Mouse (Mus musculus) naive thymus-derived CD4-positive, alpha-beta T cell, adult 2 months (primary cell): Measurements from ENCODE around the gene Bcl2l15.
"Not testable (repeated sequence)": the region's sequence is repeated elsewhere in the genome, so short reads cannot be mapped to it uniquely, and the experiment has no call there.

ENCODE experiments used
- DNase-seq: peaks from one replicate; pipeline ENCODE4 v3.0.0-alpha.2; 2011; ENCODE audit warnings: low read depth

Gene Bcl2l15

GRCm38 (mm10) chr3:103831146-103831545 lies 1.3 kb upstream of the Bcl2l15 start:
- DNase-seq, result no peak

DNA sequence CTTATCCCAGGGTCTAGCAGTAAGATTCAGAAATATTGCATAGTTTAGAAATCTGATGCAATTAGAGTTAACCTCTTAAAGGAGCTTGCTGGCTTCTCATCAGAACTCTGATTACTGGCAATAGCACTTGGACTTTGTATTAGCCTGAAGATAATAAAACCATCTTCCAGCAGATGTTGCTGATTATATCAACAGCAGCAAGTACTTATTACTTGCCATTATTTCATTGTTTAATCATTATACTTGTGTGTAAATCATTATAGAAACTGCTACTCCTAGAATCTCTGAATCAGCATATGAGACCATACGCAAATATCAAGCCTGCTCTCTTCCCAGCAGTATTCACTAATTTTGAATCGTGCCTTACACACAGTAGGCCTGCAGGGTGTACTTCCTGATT lies 1.6 kb downstream of the Bcl2l15 start:
- DNase-seq, result no peak

DNA sequence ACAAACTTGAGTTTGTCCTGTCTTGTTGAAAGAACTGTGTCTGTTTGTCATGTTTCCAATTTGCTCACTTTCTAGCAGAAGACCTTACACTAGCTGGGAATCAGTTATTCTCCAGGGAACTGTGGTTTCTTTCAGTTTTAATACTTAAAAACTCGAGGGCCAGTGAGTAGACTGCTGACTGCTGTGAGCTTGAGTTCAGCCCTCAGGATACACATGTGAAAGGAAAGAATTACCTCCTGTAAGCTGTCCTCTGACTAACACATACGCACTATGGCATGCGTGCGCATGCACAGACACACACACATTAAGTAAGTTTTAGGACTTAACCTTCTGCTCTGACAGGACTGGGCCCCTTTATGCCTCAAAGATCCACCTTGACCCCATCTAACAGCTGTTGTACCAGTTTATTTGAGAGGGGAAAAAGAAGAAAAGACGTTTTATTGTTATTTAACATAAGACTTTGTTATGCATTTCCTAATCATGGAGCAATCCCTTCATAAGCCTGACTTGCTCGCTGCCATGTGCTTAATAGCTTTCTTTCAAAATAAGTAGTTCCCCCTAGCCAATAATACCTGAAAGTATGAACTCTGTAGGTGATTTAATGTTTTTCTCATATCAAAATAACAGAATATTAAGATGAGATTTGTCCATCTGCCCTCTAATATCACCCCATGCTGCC lies 3.0 kb downstream of the Bcl2l15 start:
- no peak for DNase-seq

DNA sequence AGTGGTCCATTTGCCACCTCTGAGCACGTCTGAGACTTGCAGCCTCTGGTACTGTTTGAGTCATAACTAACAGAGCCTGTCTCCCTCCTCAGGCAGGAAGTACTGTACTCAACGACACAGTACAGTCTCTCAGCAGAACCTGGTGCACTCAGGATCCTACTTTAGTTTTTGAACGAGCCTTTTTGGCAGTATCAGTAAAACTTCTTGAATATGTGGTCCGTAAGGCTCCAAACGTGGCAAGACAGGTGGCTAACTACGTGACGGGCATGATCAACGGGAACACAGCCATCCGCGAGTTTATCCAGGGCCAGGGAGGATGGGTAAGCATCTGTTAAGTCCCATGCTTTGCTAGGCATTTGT lies 3.5 kb downstream of the Bcl2l15 start:
- DNase-seq, result no peak

DNA sequence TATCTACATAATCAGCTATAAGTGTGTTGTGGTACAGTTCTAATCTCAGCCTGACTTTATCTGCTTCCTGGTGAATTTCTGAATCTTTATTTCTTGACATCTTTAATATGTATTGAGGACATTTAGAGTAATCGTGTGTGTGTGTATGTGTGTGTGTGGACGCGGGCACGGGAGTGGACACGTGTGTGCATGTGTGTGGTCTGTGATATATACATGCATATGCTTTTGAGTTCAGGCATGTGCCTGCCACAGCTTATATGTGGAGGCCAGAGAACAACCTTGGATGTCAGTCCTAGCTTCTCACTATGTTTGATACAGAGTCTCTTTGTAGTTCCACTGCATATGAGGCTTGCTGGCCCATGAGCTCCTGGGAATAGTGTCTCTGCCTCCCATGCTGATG lies 4.1 kb downstream of the Bcl2l15 start:
- no peak for DNase-seq

- no peak for DNase-seq
These were observed 7.3 kb downstream of the Bcl2l15 start for GRCm38 (mm10) chr3:103839711-103840110.

- DNase-seq, result not testable (repeated sequence)
These were observed 7.8 kb downstream of the Bcl2l15 start for GRCm38 (mm10) chr3:103840195-103840594.

DNA sequence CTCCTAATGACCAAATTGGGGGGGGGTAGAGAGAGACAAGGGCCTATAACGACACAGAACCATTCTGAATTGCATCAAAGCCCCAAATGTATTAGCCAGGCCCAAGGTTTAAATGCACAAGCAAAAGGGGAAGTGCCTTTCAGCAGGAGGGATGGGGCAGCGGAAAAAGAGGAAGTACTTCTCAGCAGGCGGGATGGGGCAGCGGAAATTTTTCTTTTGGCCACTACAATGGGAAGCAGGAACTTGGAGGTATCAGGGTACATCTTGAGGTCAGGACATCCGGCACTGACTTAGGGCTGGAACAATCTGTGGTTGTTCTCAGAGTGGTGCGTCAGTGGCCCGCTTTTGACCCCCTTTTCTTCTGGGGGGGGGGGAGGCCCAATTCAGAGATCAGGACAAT lies 8.5 kb downstream of the Bcl2l15 start:
- not testable (repeated sequence) for DNase-seq

GRCm38 (mm10) chr3:103850644-103851363 lies 18.4 kb downstream of the Bcl2l15 start:
- peak; percentile 20 for DNase-seq

- peak; percentile 11 for DNase-seq
These were observed 19.1 kb downstream of the Bcl2l15 start for GRCm38 (mm10) chr3:103851481-103851880.

- peak; percentile 50 for DNase-seq
These were observed 19.5 kb downstream of the Bcl2l15 start for GRCm38 (mm10) chr3:103851882-103852281.

DNA sequence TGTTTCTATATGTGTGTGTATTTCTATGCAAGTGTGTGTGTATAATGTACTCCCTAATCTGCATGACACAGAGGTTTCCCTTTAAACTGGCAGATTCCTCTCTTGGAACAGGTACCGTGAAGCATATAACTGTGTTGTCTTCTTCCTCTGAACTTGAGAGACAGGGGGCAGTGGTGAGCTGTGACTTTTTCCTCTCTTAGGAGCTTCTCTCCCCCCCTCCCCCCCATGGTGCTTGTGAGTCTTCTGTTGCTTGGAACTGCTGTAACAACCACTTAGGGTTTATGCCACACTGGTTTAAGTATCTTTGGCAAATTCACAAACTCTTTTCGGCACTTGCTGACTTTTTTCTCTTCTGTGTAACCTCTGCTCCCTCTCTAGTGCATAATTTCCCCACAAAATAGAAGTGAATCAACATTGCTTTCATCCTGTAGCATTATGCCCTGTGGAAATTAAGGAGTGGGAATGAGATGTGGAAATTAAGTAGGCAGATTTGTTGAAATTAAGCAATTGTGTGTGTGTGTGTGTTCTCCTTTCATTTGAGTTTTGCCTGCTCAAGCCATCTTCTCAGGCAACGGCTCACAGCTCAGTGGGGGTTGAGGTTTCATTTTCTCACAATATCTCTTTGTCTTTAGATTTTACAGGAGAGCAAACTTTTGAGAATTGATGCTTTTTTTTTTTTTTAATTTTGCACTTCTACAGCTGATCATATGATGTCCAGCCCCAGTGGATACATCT lies 20.3 kb downstream of the Bcl2l15 start:
- DNase-seq, result peak; percentile 96

DNA sequence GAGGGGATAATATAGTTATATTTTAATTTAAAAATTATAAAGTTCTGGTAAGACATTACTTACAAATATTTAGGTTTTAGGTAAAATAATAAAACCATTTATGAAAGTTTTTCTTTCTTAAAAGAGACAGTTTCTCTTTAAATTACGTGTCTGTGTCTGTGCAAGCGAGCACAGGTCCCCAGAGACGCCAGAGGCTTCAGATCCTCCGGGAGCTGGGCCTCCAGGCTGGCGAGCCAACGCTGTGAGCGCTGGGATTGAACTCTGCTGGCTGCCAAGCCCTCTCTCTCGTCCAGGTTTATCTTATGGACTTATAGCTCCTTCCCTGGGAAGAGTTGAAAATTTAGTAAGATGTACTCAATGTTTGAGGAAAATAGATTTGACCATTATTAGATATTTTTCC lies 21.4 kb downstream of the Bcl2l15 start:
- no peak for DNase-seq

DNA sequence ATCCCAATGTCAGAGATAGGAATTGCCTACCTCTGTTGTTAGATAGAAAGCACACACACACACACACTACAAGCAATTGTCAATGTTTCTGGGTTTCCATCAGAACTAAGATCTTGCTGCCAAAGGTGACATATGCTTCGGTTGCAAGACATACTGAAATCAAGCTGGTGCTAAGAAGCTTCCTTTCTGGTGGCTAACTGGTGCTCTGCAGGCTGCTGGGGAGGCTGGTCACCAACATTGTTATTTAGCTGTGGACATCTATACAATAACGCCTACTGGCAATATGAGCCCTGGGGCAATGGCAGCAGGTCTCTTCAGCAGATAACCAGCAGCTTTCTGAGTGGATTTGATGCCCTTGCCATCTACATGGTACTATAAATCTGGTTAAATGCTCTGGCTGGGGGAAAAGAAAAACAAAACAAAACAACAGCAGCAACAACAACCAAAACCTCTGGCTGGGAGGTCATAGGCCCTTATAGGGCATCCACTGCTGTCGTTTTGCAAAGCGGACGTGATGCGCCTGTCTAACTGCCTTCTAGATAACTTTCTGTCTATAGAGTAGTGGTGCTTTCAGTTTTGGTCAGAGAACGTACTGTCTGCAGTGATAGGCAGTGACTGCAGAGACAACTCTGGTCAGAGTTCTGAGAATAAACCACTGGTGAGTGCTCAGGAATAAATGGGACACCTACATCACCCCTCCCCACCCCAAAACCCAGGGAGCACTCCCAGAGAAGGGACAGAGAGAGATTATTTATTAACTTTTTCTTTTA lies 24.8 kb downstream of the Bcl2l15 start:
- peak; percentile 69 for DNase-seq

DNA sequence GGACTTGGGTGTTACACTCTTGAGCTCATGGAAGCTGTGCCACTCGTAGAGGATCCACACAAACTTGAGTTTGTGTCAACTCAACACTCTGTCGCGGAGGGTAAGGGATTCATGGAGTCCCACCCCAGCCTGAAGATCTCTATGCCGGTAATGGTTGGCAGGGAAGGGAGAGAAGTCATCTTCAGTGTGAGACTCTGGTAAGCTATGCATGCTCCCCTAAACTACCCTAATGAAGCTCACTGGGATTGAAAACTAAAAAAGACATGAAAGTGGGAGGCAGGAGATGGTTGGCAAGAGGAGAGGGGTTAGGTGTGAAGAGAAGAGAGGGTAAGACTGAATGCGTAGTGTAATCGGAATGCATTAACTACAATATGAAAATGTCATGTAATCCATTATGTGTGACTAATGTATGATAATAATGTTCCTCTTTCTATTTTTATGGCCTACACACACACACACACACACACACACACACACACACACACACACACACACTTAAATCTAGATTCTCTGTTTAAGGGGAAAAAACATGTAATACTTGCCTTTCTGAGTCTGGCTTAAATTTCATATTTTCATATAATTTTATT lies 25.7 kb downstream of the Bcl2l15 start:
- DNase-seq, result peak; percentile 34

- DNase-seq, result peak; percentile 78
These were observed 26.7 kb downstream of the Bcl2l15 start, which contains the start of gene Ptpn22 for GRCm38 (mm10) chr3:103858881-103859801. Gene Ptpn22, plus strand, starts transcription at chr3:103859795.

DNA sequence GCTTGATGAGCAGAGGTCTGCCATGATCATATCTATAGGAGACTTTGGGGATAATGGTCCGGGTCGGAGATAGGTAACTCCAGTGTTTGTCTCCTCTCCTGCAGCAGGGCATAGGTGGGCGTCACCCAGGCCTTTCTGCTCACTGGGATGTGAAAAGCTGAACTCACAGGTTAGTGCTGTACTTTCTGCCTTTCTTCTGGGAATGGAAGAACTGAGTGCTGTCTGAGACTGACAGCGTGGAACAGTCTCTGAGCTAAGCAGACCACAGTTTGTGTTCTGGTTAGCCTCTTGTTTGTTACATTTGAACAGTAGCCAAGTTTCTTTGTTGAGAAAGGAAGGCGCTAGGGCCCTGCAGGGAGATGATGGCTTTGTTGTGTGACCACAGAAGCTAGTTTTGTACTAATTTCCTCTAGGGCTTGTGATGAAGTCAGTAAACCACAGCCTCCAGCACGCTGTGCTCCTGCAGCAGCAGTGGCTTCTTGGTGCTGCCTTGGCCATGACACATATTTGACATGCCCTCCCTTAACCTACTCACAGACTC lies 27.5 kb downstream of the Bcl2l15 start:
- peak; percentile 94 for DNase-seq

DNA sequence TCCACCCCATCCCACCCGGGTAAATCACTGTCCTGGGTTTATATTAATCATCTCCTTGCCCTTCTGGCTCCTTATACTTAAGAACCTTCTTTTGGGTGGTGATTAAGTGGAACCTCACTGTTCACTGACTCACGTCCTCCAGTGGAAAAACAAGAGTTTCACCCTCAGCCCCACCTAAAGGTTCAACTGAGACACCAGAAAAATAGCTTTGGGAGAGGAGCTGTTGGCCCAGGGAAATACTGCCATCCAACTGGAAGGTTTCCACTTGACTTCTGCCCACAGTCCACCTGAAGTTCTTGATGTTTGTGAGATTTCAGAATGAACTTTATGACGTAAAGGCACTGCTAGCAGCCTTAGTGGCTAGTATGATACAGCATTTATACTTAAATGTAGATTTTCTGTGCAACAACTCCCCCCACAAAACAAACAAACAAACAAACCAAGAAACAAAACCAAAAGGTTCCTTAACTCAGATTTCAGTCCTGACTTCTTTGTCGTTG lies 30.4 kb downstream of the Bcl2l15 start:
- DNase-seq, result peak; percentile 56

GRCm38 (mm10) chr3:103864200-103864599 lies 31.8 kb downstream of the Bcl2l15 start:
- DNase-seq, result no peak

- DNase-seq, result peak; percentile 74
These were observed 35.1 kb downstream of the Bcl2l15 start for GRCm38 (mm10) chr3:103867424-103867971.
